Mouse (Mus musculus) frontal cortex, postnatal 14 days (tissue): ENCODE data around the gene Fam161b.
A peak's percentile ranks its signal among the peaks of the same experiment; 100 is the strongest.

Experiments
- DNase-seq, 2 experiments: peaks; one replicate each; pipeline ENCODE4 v3.0.0; 2022; ENCODE audit warnings: low spot score in 2 of 2

The Fam161b gene

GRCm38 (mm10) chr12:84361555-84362489 lies at the start of gene Fam161b, which contains the start of gene Coq6:
TSS of gene Fam161b (minus strand) at chr12:84361833.
TSS of gene Coq6 (plus strand) at chr12:84361657.
- peak; percentile 93 for DNase-seq

GRCm38 (mm10) chr12:84408819-84409507 lies 47.3 kb upstream of the Fam161b start, which contains the start of the genes Entpd5 and Bbof1:
TSS of gene Entpd5 (minus strand) at chr12:84409029.
TSS of gene Bbof1 (plus strand) at chr12:84409071.
- peak; percentile 74 to 87 for DNase-seq

GRCm38 (mm10) chr12:84407874-84408818 lies 46.5 kb upstream of the Fam161b start:
- peak; percentile 9 to 10 for DNase-seq

GRCm38 (mm10) chr12:84407259-84407658 lies 45.6 kb upstream of the Fam161b start:
- DNase-seq: no peak

GRCm38 (mm10) chr12:84404541-84404940 lies 42.9 kb upstream of the Fam161b start:
- no peak for DNase-seq

- no peak for DNase-seq
Observed at GRCm38 (mm10) chr12:84402923-84403322, 41.3 kb upstream of the Fam161b start.

GRCm38 (mm10) chr12:84400653-84401052 lies 39.0 kb upstream of the Fam161b start:
- DNase-seq: no peak

- no peak for DNase-seq
Observed at GRCm38 (mm10) chr12:84400068-84400467, 38.4 kb upstream of the Fam161b start.

GRCm38 (mm10) chr12:84399663-84400062 lies 38.0 kb upstream of the Fam161b start:
- DNase-seq: no peak

- no peak for DNase-seq
Observed at GRCm38 (mm10) chr12:84399135-84399534, 37.5 kb upstream of the Fam161b start.

- no peak for DNase-seq
Observed at GRCm38 (mm10) chr12:84398629-84399028, 37.0 kb upstream of the Fam161b start.

GRCm38 (mm10) chr12:84397685-84398084 lies 36.1 kb upstream of the Fam161b start:
- DNase-seq: no peak

- no peak for DNase-seq
Observed at GRCm38 (mm10) chr12:84396947-84397679, 35.5 kb upstream of the Fam161b start.

- DNase-seq: no peak
Observed at GRCm38 (mm10) chr12:84393847-84394246, 32.2 kb upstream of the Fam161b start.

GRCm38 (mm10) chr12:84392681-84393080 lies 31.0 kb upstream of the Fam161b start:
- no peak for DNase-seq

- no peak for DNase-seq
Observed at GRCm38 (mm10) chr12:84390336-84390735, 28.7 kb upstream of the Fam161b start.

- no peak for DNase-seq
Observed at GRCm38 (mm10) chr12:84388774-84389400, 27.3 kb upstream of the Fam161b start.

GRCm38 (mm10) chr12:84388097-84388496 lies 26.5 kb upstream of the Fam161b start:
- no peak for DNase-seq

- DNase-seq: no peak
Observed at GRCm38 (mm10) chr12:84385408-84385807, 23.8 kb upstream of the Fam161b start.

- no peak for DNase-seq
Observed at GRCm38 (mm10) chr12:84384644-84385081, 23.0 kb upstream of the Fam161b start.
